Mouse (Mus musculus) urinary bladder, postnatal 25 days (tissue): ENCODE results near the gene Ctsk.

Experiments used
- DNase-seq: peaks from one replicate; pipeline ENCODE4 v3.0.0; 2022; ENCODE audit warnings: low spot score

Gene Ctsk

DNA sequence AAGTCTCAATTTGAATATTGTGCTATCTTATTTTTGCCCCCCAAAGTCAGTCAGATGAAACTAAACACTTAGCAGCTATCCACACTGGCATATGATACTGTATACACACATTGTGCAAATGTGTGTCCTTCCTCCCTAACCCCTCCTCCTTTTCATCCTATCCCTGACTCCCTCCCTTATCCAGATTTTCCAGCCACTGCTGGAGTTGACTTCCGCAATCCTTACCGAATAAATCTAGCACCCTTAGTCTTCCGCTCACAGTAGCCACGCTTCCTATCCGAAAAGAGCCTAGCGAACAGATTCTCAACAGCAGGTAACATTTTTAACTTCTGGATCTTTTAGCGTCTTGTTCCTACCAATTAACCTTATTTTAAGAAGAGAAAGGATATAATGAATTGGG is at the start of gene Ctsk:
Gene Ctsk, plus strand, starts transcription at position 233 of the 400 bp plus-strand sequence.
- DNase-seq: no peak

DNA sequence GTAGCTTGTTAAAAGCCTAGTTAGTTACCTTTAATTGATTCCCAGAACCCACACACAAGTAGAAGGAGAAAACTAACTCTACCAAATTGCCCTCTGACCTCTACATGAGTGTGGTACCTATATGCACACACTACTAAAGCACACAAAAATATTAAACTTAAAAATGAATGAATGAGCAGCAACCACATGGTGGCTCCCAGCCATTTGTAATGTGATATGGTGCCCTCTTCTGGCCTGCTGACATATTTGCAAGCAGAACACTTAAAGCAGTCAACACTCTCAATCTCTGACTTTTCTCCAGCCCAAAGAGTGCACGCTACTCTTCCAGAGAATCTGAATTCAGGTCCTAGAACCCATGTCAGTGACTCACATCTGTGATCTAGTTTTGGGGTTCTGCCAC is 48.6 kb upstream of the Ctsk start:
- peak; percentile 44 for DNase-seq

DNA sequence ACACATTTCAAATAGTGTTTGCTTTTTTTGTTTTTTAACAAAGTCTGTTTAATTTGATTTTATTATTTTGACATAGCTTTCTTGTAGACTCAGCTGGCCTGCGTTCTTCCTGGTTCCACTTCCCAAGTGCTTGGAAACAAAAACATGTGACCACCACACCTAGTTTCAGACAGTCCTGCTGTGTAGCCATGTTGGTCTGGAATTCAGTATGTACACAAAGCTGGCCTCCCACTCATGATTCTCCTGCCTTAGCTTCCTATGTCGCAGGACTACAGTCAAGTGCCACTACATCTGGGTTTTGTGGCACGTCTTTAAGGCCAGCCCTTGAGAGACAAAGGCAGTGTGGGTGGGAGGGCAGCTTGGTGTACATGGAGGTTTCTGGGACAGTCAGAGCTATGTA is 48.1 kb upstream of the Ctsk start:
- DNase-seq: no peak

DNA sequence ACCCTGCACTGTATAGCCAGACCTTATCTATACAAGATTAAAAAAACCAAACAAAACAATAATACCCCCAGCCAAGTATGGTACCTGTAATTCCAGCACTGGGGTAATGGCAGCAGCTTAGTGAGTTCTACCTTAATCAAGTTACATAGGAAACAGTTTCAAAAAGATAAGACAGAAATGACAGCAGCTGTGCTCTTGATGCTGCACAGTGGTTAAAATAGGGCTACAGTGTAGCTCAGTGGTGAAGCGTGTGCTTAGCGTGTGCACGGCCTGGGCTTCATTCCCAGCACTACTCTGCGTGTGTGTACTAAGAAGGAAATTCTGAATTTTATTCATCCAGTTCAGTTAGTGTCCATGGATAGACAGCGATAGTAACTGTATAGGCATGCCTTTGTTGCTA is 42.7 kb upstream of the Ctsk start:
- no peak for DNase-seq

DNA sequence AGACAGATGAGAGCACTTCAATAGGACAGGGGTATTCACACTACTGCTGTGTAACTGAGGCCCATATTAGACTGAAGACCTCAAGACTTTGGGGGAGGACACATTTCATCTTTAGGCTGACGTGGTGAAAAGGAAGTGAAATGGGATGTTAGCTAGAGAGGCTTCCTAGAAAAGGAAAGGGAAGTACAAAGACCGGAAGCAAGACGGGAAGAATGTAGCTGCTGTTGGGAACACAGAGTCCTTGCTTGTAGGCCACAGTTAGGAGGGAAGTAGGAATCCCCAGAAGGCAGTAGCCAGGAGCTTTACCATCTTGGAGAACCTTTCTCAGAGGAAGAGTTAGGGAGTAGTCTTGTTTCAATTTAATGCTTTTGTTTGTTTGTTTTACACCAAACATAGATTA is 41.3 kb upstream of the Ctsk start:
- DNase-seq: no peak

DNA sequence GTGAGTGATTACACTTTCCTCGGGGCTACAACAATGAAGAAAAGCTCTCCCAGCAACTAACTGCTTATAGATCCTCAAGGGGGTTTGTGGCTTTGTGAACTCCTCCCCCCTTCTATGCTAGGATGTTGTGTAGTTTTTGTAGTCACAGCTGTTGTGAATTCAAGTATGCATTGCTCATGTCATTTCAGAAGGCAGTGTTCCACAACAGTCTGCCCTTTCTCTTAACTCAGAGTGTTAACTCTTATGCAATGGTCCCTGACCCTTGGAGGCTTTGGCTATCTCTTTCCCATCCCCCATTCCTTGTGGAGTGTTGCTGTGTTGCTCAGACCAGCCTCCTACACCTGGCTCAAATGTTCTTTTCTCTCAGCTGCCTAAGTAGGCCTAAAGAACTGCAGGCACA is 39.7 kb upstream of the Ctsk start:
- DNase-seq: no peak

DNA sequence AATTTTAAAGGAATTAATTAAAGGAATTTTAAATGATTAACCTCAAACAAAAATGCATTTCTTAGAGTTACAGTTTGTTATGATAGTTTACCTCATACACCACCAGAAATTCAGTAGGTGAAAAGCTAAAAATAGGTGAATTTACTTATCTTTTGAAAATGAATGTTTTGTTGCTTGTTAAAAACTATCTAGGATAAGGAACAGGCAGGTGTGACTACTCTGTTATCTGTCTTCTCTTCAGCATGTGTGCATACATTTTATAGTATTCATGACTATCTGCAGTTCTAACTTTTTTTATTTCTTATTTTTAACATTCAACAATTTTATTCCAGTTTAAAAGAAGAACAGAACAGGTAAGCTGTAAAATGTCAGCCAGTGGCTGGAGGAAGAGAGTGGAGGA is 35.2 kb upstream of the Ctsk start:
- DNase-seq: no peak

DNA sequence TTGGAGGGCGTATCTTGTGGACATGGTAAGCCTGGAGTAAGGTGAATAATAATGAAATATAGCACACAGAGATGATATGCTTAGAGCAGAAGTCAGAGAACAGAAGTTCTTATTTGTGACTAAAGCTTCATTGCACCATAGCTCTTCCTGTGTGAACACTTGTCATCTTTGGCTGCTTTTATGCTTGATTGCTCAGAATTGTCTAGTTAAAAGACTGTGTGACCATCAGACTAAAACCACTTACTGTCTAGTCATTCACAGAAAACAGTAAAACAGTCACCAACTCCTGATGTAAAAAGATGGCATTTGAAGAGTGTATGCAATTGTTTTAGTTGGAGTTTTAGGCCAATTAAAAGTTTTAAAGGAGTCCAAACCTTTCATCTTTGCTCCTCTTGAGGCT is 20.1 kb upstream of the Ctsk start:
- DNase-seq: no peak

DNA sequence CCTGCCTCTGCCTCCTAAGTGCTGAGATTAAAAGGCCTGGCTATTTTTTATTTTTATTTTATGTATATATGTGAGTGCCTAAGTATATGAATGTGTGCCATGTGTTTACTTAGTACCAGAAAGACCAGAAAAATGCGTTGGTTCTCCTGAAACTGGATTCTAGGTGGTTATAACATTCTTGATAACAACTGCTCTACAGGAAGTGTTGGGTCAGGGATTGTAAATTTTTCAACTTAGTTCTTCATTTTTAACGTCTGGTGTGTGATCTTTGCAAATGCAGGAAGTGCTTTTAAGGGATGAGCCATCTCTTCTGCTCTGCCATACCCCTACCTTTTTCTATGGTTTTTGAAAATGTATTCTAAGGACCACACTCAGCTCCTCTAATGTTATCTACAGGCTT is 12.6 kb upstream of the Ctsk start:
- DNase-seq: no peak

DNA sequence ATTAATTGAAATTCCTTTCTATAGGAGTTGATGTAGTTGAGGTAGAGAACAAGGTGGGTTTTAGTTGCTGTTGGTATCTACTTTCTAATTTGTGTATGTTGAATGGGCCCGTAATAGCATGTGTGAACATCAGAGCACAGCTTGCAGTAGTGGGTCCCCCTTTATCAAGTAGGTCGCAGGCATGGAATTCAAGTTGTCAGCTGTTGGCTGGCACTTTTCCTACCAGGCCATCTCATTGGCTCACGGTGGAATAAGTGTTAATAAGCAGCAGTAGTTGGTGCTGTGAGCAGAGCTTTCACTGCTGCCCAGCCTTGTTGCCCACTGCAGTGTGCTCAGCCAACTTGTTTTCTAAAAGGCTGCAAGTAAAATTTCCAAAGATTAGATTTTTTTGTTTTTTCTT is 10.4 kb upstream of the Ctsk start:
- DNase-seq: no peak

DNA sequence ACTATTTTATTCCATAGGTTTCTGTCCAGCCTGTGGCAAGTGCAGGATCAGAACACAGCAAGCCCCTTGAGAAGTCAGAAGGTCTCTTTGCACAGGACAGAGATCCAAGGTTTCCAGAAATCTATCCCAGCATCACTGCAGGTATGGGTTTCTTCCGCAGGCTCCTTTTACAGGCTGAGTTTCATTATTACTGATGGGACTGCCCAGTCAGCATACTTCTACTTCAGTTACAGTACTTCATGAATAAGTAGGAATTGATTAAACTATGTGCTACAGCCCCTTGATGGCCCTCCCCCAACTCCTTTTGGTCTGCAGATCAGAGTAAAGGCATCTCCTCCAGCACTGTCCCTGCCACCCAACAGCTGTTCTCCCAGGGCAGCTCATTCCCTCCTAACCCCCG is 8.8 kb upstream of the Ctsk start:
- no peak for DNase-seq

DNA sequence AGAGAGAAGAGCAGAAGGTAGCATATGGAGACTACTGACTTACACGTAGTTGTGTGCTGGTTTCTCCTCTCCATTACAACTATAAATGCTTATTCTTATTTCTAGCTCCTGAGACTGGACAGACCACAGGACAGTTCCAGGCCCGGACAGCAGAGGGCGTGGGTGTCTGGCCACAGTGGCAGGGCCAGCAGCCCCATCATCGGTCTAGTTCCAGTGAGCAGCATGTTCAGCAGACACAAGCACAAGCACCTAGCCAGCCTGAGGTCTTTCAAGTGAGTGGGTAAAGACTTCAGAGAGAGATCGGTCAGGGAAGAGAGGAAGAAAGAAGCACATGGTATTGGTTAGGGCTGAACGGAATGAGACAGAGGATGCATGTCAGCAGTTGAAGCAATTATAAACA is 4.7 kb upstream of the Ctsk start:
- DNase-seq: peak; percentile 48

DNA sequence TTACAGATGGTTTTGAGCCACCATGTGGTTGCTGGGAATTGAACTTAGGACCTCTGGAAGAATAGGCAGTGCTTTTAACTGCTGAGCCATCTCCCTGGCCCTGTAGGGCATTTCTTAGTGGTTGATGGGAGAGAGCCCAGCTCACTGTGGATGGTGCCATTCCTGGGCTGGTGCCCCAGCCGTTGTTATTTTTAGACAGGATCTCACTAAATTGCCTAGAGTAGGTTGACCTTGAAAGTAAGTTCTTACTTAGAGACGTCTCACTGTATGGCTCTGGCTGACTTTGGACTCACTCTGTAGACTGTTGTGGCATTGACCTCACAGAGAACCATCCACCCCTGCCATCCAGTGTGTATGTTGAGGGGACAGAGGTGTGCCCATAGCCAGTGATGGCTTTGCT is 827 bp upstream of the Ctsk start:
- DNase-seq: no peak

DNA sequence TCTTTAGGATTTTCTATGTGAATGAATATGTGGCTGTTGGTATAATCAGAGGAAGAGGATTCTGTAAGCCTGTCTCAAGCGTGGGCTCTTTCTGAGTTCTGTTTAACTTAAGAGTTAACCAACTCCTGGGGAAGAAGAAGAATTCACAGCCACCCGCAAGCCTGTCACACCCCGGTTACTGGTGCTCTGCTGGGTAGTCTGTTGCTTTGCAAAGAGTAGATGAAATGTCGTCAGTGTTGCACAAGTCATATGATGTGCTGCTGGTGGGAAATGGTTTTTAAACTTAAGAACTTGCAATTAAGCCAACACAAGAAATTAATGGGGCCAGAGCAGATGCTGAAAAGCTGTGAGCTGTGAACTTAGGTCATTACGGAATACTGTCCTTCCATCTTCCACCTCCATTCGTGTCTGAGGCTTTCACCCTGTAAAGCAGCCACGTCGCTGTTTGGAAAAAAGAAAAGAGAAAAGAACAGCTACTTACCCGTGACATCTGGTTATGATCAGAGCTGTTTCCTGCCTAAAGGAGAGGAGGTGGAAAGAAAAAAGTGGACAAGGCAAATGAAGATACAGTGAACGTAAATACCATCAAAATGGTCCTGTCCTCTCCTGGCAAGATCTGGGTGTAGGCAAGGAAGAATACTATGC is 562 bp downstream of the Ctsk start:
- no peak for DNase-seq

DNA sequence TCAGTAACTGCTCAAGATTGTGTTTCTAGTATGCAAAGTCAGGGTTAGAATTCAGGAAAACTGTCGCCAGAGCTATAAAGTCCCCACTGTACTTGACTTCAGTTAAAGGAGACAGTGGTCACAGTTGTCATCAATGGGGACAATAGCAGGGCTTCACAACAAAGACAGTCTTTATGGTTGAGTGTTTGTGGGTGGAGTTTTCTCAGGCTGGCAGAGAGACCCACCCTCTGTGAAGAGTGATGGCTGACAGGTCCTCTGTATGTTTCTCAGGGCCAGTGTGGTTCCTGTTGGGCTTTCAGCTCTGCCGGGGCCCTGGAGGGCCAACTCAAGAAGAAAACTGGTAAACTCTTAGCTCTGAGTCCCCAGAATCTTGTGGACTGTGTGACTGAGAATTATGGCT is 3.3 kb downstream of the Ctsk start:
- no peak for DNase-seq

DNA sequence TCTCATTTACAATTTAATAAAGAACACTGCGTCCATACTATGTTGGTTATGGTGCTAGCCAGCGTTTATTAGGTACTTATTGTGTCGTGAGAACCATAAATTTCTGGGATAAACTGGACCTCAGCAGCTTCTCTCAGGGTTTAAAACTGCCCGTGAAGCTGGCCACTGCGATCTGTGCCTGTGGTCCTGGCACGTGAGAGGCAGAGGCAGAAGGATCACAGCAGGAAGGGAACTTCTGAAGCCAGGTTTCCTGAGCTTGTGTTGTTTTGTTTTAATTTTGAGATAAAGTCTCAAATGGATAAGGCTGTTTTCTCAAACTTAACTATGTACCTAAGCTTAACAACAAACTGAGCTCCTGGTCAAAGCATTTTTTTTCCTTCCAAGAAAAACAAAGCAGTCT is 10.3 kb downstream of the Ctsk start:
- DNase-seq: no peak

DNA sequence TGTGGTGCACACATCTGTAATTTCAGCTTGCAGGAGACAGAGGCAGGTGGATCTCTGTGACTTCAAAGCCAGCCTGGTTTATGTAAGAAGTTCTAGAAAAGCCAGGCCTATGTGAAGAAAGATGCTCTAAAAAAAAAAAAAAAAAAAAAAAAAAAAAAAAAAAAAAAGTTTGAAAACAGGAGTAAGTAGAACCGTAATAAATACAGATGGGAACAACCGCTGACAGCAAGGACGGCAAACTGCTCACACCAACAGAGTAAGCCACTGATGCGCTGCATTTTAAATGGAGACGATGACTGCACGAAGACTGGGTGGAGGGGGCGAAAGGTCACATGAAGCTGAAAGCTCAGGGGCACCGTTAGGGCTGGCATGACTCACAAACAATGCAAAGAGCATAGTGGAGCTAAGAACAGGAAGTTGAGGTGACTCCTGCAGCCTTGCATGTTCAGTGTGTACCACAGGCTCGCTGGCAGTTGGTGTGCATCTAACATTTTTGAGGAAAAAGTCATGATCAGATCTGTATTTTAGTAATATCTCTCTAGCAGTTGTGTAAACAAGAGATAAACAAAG is 12.6 kb downstream of the Ctsk start:
- DNase-seq: no peak

DNA sequence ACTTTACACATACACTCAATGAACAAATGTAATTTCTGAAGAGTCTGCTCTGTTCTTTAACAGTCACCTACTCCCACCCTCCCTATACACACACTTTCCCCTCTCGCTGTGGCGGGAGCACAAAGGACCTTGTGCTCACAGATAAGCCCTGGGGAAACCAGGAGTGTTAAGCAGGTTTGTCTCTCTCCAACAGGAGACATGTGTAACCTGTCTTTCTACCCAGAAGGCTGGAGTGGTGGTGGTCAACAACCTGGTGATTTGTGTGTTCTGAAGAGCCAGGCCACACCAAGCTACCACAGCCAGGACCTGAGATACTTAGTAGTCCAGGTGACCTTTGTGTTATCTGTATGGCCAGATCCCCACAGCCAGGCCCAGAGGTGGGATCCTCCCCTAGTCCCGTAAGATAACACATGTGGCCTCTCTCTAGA is 17.6 kb downstream of the Ctsk start:
- no peak for DNase-seq

DNA sequence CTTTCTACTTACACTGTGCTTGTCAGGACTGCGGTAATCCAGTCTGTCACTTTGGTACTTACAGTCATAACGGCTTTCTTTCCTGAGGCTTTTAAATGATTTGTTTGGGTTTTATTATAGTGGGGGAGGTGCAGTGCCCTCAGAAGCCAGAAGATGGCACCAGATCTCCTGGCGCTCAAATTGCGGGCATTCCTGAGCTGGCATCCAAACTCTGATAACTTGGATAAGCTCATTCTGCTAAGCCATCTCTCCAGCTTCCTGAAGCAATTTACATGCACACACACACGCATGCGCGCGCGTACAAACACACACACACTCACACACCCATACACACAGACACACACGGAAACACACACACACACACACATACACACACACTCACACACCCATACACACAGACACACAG is 18.4 kb downstream of the Ctsk start:
- DNase-seq: peak; percentile 57

DNA sequence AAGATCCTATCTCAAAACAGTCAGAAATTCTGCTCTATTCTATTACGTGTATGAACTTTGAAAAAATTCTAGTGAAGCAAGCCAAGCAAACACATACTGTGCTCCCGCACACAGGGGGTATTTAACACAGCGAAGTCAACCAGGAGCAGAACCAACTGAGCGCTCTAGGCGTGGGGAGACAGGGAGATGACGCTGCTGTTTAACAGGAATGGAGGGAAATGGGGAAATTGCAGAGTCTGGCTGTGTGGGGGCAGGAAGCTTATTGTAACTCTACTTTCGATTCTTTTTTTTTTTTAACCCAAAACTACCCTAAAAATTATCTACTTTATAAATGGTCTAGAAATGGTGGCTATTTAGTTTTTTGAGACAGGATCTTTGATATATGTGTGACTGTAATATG is 19.8 kb downstream of the Ctsk start:
- no peak for DNase-seq

DNA sequence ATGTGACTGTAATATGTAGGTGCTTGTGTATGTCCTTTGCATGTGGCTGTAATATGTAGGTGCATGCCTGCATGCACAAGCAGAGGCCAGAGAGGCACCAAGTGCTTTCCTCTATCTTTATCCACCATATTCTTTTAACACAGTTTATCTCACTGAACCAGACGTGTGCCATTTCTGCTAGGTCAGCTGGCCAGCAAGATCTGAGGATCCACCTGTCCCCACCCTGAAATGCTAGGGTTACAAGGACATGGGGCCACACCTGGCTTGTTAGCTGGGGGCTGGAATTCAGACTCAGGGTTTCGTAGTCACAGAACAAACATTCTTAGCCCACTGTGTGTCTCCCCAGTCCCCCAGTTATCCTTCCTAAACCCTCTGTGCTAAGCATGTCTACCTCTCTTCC is 20.3 kb downstream of the Ctsk start:
- DNase-seq: no peak

DNA sequence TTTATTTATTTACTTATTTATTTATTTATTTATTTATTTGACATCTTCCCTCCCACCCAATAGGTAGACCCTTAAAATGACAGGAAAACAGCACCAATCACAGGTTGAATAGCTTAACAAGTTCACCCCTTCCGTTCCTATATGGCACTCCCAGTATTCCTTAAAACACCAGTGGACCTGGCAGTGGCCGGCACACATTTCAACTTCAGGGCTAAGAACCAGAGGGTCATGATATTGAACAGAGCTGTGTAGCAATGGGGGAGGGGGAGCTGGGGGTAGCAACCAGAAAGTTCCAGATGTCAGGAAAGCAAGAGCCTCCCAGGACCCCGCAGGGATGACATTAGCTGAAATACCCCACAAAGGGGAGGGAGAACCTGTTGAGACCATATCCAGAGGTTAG is 21.0 kb downstream of the Ctsk start:
- no peak for DNase-seq

DNA sequence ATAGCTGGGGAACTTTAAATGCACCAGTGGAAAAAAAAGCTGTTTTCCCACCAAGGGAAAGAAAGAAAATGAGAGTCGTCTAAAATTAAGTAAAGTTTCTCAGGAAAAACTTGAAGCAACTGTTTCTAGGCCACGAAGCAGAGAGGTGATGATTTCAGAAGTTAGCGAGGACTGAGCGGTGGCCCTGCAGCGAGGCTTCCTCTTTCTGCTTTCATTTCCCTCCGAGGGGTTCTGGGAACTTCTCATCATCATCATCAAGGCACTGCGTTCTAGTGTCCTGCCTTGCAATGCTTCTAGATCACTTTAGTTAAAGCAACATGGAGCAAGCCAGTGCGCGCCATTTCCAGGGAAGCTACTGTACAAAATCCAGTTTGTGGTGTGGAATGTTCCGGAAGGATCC is 22.1 kb downstream of the Ctsk start:
- no peak for DNase-seq

DNA sequence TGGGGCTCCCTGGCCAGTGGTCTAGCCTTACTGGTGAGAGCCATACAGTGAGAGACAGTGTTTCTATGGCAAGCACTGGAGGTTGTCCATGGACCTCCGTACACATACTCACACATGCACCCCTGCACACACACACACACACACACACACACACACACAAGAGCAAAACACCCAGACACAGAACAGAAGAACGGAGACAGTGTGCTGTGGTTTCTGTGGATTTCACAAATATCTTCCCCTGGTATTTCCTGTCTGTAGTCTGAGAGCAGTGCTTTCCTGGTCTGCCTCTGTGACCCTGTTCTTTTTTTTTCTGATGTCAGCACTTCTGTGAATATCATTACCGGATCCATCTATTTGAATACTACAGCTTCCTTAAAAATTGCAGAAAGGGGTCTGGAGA is 24.6 kb downstream of the Ctsk start:
- no peak for DNase-seq

DNA sequence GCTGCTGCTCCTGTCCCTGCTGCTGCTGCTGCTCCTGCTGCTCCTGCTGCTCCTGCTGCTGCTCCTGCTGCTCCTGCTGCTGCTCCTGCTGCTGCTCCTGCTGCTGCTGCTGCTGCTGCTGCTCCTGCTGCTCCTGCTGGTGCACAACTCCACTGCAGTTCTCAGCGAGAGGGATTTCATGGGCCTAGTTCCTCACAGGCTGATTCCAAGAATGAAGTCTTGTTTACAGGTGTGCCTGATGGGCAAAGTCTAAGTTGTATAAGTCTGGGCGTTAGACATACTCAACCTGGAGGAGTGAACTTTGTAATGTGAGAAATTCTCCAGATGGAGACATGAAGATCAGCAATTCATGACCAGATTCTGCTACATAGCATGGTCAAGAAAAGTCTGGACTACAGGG is 25.6 kb downstream of the Ctsk start:
- DNase-seq: no peak
